Mouse (Mus musculus) heart, embryonic 16.5 days (tissue): Measurements from ENCODE around the gene Defb29. TPM values are rescaled to one million over a fixed set of nuclear protein-coding genes. Genes with fewer than 3 reads are reported as not detected.

ENCODE experiments used
- ATAC-seq: fragments of 200-750 bp; cut with Nextera tagmentation; replicated peaks from 2 replicates; pipeline ENCODE4 v1.8.0; 2017; ENCODE audit warnings: moderate number of reproducible peaks; ENCODE audit not compliant: insufficient read depth, low FRiP score; ENCODE audit errors: extremely low read depth
- H3K27ac ChIP-seq: fragments of 300-500 bp; sonication (generic); 2 replicates; pipeline ENCODE4 v1.5.1; 2014; ENCODE audit warnings: mild to moderate bottlenecking, low read length, control low read depth, moderate library complexity
- H3K27me3 ChIP-seq: fragments of 300-500 bp; sonication (generic); 2 replicates; pipeline ENCODE4 v1.6.1; 2014; ENCODE audit warnings: low read length, mixed read lengths; ENCODE audit not compliant: control insufficient read depth, insufficient read depth
- H3K36me3 ChIP-seq: fragments of 300-500 bp; sonication (generic); 2 replicates; pipeline ENCODE4 v1.6.1; 2014; ENCODE audit not compliant: control insufficient read depth, insufficient read depth
- H3K4me1 ChIP-seq: fragments of 300-500 bp; sonication (generic); 2 replicates; pipeline ENCODE4 v1.6.1; 2014; ENCODE audit warnings: low read length, mixed read lengths; ENCODE audit not compliant: control insufficient read depth, insufficient read depth
- H3K4me2 ChIP-seq: fragments of 300-500 bp; sonication (generic); 2 replicates; pipeline ENCODE4 v1.6.1; 2014; ENCODE audit warnings: low read depth, mild to moderate bottlenecking, control low read depth, low read length
- H3K4me3 ChIP-seq: fragments of 300-500 bp; sonication (generic); 2 replicates; pipeline ENCODE4 v1.5.1; 2014; ENCODE audit warnings: mild to moderate bottlenecking, control low read depth, low read length
- H3K9ac ChIP-seq: fragments of 300-500 bp; sonication (generic); 2 replicates; pipeline ENCODE4 v1.6.1; 2014; ENCODE audit warnings: low read length, control low read depth
- H3K9me3 ChIP-seq: fragments of 300-500 bp; sonication (generic); replicated peaks from 2 replicates; pipeline ENCODE4 v1.6.1; 2016; ENCODE audit warnings: low read length; ENCODE audit not compliant: control insufficient read depth
- polyA plus RNA-seq: library from polyadenylated mRNA; unstranded; fragments of >200 nt; fragmentation: Nextera tagmentation; extraction: Ambion mirVana; gene quantifications from 2 replicates; pipeline ENCODE4 v1.2.1, GENCODE M21; 2015

The Defb29 gene
- polyA plus RNA-seq, 1 experiment from 2014 or later: not detected

DNA sequence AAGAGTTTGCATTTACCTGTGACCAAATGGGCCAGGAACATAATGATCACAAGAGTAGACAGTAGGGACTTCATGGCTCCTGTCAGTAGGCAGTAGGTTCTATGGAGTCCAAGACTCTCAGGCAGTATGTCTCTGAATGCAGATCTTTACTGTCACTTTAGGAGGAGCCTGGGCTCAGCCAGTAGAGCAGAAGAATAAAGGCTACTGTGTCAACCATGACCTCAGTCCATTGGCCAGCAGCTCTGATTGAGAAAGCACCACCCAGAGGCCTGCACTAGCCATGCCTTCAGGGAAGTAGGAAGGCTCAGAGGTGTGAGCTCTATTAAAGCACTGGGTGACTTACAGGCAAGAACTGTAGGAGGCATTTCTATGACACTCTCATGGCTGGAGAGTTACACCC, 49.9 kb downstream of the Defb29 start, which contains the start of gene Defb22:
Gene Defb22, minus strand, starts transcription at position 101 of the 400 bp plus-strand sequence.
- H3K36me3 ChIP-seq: no peaks in the 10 kb centered on the region
- H3K4me1 ChIP-seq: no peaks in the 10 kb centered on the region
- no peaks in the 10 kb centered on the region for H3K27me3 ChIP-seq
- no peak within 1 kb of the TSS for H3K4me3 ChIP-seq
- H3K9ac ChIP-seq: no peak within 1 kb of the TSS
- peaks cover 3% of the 10 kb centered on the region; the same call in 1 of the 2 replicates for H3K9me3 ChIP-seq
- no peak within 1 kb of the TSS for H3K4me2 ChIP-seq
- no peak within 1 kb of the TSS for H3K27ac ChIP-seq
- ATAC-seq: no peak

Other genes with a start within 250 kb of the Defb29 start
- 33.1 and 34.0 TPM in 2 replicates for gene Tbc1d20, start 246.3 kb downstream of the Defb29 start, polyA plus RNA-seq
- gene Rbck1, start 207.4 kb downstream of the Defb29 start, polyA plus RNA-seq: 78.3 and 82.4 TPM in 2 replicates
- 3.3 and 3.8 TPM in 2 replicates for gene Trib3, start 196.1 kb downstream of the Defb29 start, polyA plus RNA-seq
- 1.2 and 1.3 TPM in 2 replicates for gene Nrsn2, start 163.5 kb downstream of the Defb29 start, polyA plus RNA-seq
- 5.4 and 7.3 TPM in 2 replicates for gene Sox12, start 142.0 kb downstream of the Defb29 start, polyA plus RNA-seq
- 24.3 and 26.0 TPM in 2 replicates for gene Zcchc3, start 125.1 kb downstream of the Defb29 start, polyA plus RNA-seq
- 3.5 TPM in 2 replicates for gene 6820408C15Rik, start 124.5 kb downstream of the Defb29 start, polyA plus RNA-seq
- not detected in 2 replicates for gene Defb23, start 75.5 kb downstream of the Defb29 start, polyA plus RNA-seq
- not detected in 2 replicates for gene Defb20, start 63.0 kb downstream of the Defb29 start, polyA plus RNA-seq
- gene Defb22, start 50.0 kb downstream of the Defb29 start, polyA plus RNA-seq: not detected in 2 replicates
- gene Defb26, start 28.4 kb downstream of the Defb29 start, polyA plus RNA-seq: not detected in 2 replicates
- gene Defb28, start 21.8 kb downstream of the Defb29 start, polyA plus RNA-seq: not detected in 2 replicates
- not detected in 2 replicates for gene Gm17416, start 29.2 kb upstream of the Defb29 start, polyA plus RNA-seq
- not detected in 2 replicates for gene Defb21, start 32.6 kb upstream of the Defb29 start, polyA plus RNA-seq
- 0.61 and 1.2 TPM in 2 replicates for gene Defb19, start 40.2 kb upstream of the Defb29 start, polyA plus RNA-seq
- not detected in 2 replicates for gene Defb45, start 59.3 kb upstream of the Defb29 start, polyA plus RNA-seq
- gene Defb36, start 64.2 kb upstream of the Defb29 start, polyA plus RNA-seq: not detected in 2 replicates
- gene Defb25, start 83.0 kb upstream of the Defb29 start, polyA plus RNA-seq: 0.88 TPM in 1 of 2 replicates, not detected in the other
- gene Rem1, start 86.9 kb upstream of the Defb29 start, polyA plus RNA-seq: 12.8 and 14.8 TPM in 2 replicates
- 76.4 and 81.7 TPM in 2 replicates for gene H13, start 129.4 kb upstream of the Defb29 start, polyA plus RNA-seq
- 18.9 and 19.2 TPM in 2 replicates for gene Mcts2, start 146.9 kb upstream of the Defb29 start, polyA plus RNA-seq
- 56.3 and 64.5 TPM in 2 replicates for gene Id1, start 196.2 kb upstream of the Defb29 start, polyA plus RNA-seq
- gene Cox4i2, start 214.1 kb upstream of the Defb29 start, polyA plus RNA-seq: 26.7 and 30.9 TPM in 2 replicates